Mouse (Mus musculus): ENCODE results near the gene Tmem163. TPM values are rescaled to one million over a fixed set of nuclear protein-coding genes. Genes with fewer than 3 reads are reported as not detected.
A peak's percentile ranks its signal among the peaks of the same experiment; 100 is the strongest.

Tmem163 gene
- polyA plus RNA-seq, 1 experiment = 53.4 TPM

- DNase-seq (ENCODE audit: low read depth) = no peak
- no peak for TF ChIP-seq POLR2A (IDR thresholded peaks at IDR 0.05; ENCODE audit: borderline replicate concordance, extremely low read depth, insufficient read depth, insufficient read length, poor library complexity, severe bottlenecking)
- TF ChIP-seq CTCF (IDR thresholded peaks at IDR 0.05; ENCODE audit: borderline replicate concordance, extremely low read depth, insufficient read depth, insufficient read length) = no peak
These were observed 83.6 kb downstream of the Tmem163 start for GRCm38 (mm10) chr1:127595735-127596134.

DNA sequence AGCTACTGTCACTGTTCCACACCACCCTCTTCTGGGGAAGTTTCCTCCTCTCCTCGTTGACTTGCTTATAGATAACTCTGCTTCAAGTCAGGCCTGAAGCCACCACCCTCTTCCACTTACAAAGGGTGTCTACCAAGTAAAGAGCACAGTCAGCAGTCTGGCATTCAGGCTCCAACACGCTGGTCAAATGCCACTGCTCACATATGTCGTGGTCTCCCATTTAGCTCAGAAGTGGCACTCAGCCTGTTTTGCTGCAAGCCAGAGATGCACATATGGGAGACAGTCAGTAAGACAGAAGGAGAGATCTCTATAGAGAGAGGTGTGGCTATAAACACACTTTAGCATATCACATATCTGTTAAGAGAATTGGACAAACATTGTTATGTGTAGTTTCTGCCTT is 89.8 kb downstream of the Tmem163 start:
- TF ChIP-seq POLR2A (IDR thresholded peaks at IDR 0.05; ENCODE audit: borderline replicate concordance, extremely low read depth, insufficient read depth, insufficient read length, poor library complexity, severe bottlenecking) = no peak
- no peak for TF ChIP-seq CTCF (IDR thresholded peaks at IDR 0.05; ENCODE audit: borderline replicate concordance, extremely low read depth, insufficient read depth, insufficient read length)
- peak; percentile 27 for DNase-seq (ENCODE audit: low read depth)

GRCm38 (mm10) chr1:127587071-127587470 is 92.3 kb downstream of the Tmem163 start:
- no peak for DNase-seq (ENCODE audit: low read depth)
- TF ChIP-seq CTCF (IDR thresholded peaks at IDR 0.05; ENCODE audit: borderline replicate concordance, extremely low read depth, insufficient read depth, insufficient read length) = no peak
- TF ChIP-seq POLR2A (IDR thresholded peaks at IDR 0.05; ENCODE audit: borderline replicate concordance, extremely low read depth, insufficient read depth, insufficient read length, poor library complexity, severe bottlenecking) = no peak

GRCm38 (mm10) chr1:127586156-127586555 is 93.2 kb downstream of the Tmem163 start:
- DNase-seq (ENCODE audit: low read depth) = no peak
- no peak for TF ChIP-seq CTCF (IDR thresholded peaks at IDR 0.05; ENCODE audit: borderline replicate concordance, extremely low read depth, insufficient read depth, insufficient read length)
- TF ChIP-seq POLR2A (IDR thresholded peaks at IDR 0.05; ENCODE audit: borderline replicate concordance, extremely low read depth, insufficient read depth, insufficient read length, poor library complexity, severe bottlenecking) = no peak

DNA sequence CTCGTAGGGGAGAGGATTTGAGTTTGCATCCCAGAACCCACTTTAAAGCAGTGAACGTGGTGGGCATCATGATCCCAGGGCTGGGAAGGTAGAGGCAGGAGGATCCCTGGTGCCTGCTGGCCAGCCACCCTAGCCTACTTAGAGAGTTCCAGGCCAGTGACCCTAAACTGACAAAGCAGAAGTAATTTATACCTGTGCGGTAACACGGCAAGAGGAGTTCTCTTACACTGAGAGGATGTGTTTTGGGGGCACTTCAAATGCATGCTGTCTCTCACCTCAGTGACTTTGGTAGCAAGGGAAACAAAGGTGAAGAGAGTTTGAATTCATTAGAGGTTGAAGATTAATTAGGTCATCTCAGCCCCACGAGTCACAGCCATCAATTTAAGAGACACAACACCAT is 101.4 kb downstream of the Tmem163 start:
- TF ChIP-seq POLR2A (IDR thresholded peaks at IDR 0.05; ENCODE audit: borderline replicate concordance, extremely low read depth, insufficient read depth, insufficient read length, poor library complexity, severe bottlenecking) (no peak), CTCF (IDR thresholded peaks at IDR 0.05; ENCODE audit: borderline replicate concordance, extremely low read depth, insufficient read depth, insufficient read length) (no peak)
- no peak for DNase-seq (ENCODE audit: low read depth)

- DNase-seq (ENCODE audit: low read depth) = peak; percentile 79
- TF ChIP-seq CTCF (IDR thresholded peaks at IDR 0.05; ENCODE audit: borderline replicate concordance, extremely low read depth, insufficient read depth, insufficient read length) = no peak
- TF ChIP-seq POLR2A (IDR thresholded peaks at IDR 0.05; ENCODE audit: borderline replicate concordance, extremely low read depth, insufficient read depth, insufficient read length, poor library complexity, severe bottlenecking) = no peak
These were observed 102.3 kb downstream of the Tmem163 start for GRCm38 (mm10) chr1:127577083-127577482.

DNA sequence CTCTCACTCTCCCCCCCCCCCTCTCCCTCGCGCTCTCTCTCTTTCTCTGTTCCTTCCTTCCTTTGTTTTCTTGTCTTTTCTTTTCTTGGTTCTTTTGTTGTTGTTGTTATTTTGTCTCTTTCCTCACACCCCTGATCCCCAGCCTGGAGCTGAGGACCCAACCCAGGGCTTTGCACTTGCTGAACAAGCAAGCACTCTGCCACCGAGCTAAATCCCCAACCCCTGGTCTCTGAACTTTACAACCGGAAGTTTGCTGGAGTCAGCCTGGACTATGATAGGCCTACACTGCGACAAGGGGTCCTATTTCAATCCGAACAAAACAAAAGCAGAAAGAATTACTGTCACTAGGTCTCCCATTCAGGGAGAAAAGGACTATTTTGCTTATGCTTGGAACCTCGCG is 102.8 kb downstream of the Tmem163 start:
- no peak for TF ChIP-seq CTCF (IDR thresholded peaks at IDR 0.05; ENCODE audit: borderline replicate concordance, extremely low read depth, insufficient read depth, insufficient read length)
- TF ChIP-seq POLR2A (IDR thresholded peaks at IDR 0.05; ENCODE audit: borderline replicate concordance, extremely low read depth, insufficient read depth, insufficient read length, poor library complexity, severe bottlenecking) = no peak
- no peak for DNase-seq (ENCODE audit: low read depth)

GRCm38 (mm10) chr1:127576143-127576542 is 103.2 kb downstream of the Tmem163 start:
- TF ChIP-seq POLR2A (IDR thresholded peaks at IDR 0.05; ENCODE audit: borderline replicate concordance, extremely low read depth, insufficient read depth, insufficient read length, poor library complexity, severe bottlenecking) (no peak), CTCF (IDR thresholded peaks at IDR 0.05; ENCODE audit: borderline replicate concordance, extremely low read depth, insufficient read depth, insufficient read length) (no peak)
- DNase-seq (ENCODE audit: low read depth) = no peak

- peak; percentile 77 for DNase-seq (ENCODE audit: low read depth)
- TF ChIP-seq POLR2A (IDR thresholded peaks at IDR 0.05; ENCODE audit: borderline replicate concordance, extremely low read depth, insufficient read depth, insufficient read length, poor library complexity, severe bottlenecking) = no peak
- no peak for TF ChIP-seq CTCF (IDR thresholded peaks at IDR 0.05; ENCODE audit: borderline replicate concordance, extremely low read depth, insufficient read depth, insufficient read length)
These were observed 103.7 kb downstream of the Tmem163 start for GRCm38 (mm10) chr1:127575692-127576091.

GRCm38 (mm10) chr1:127573186-127573585 is 106.2 kb downstream of the Tmem163 start:
- no peak for TF ChIP-seq POLR2A (IDR thresholded peaks at IDR 0.05; ENCODE audit: borderline replicate concordance, extremely low read depth, insufficient read depth, insufficient read length, poor library complexity, severe bottlenecking)
- no peak for TF ChIP-seq CTCF (IDR thresholded peaks at IDR 0.05; ENCODE audit: borderline replicate concordance, extremely low read depth, insufficient read depth, insufficient read length)
- no peak for DNase-seq (ENCODE audit: low read depth)

DNA sequence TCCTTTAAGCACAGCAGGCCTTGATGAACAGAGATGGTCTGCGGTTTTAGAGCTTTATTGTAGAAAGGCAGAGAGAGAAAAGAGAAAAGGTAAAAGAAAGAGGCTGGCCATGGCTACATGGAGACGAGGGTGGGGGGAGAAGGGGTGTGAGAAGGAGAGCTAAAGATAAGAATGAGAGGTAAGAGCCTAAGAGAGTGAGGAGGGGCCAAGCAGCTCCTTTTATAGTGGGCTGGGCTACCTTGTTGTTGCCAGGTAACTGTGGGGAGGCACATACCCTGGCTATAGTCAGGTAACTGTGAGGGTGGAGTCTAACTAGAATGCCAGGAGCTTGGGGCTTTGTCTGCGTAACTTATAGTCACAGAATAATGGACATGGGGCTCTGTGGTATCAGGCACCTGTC is 110.7 kb downstream of the Tmem163 start:
- no peak for TF ChIP-seq CTCF (IDR thresholded peaks at IDR 0.05; ENCODE audit: borderline replicate concordance, extremely low read depth, insufficient read depth, insufficient read length)
- no peak for TF ChIP-seq POLR2A (IDR thresholded peaks at IDR 0.05; ENCODE audit: borderline replicate concordance, extremely low read depth, insufficient read depth, insufficient read length, poor library complexity, severe bottlenecking)

GRCm38 (mm10) chr1:127556486-127556845 is 122.9 kb downstream of the Tmem163 start:
- DNase-seq (ENCODE audit: low read depth) = no peak
- no peak for TF ChIP-seq POLR2A (IDR thresholded peaks at IDR 0.05; ENCODE audit: borderline replicate concordance, extremely low read depth, insufficient read depth, insufficient read length, poor library complexity, severe bottlenecking)

More for the DNA sequence above, 110.7 kb downstream of the Tmem163 start:
- DNase-seq (ENCODE audit: low read depth) = no peak
